Mouse (Mus musculus): ENCODE measurements around the gene Npcd. TPM values are rescaled to one million over a fixed set of nuclear protein-coding genes. Genes with fewer than 3 reads are reported as not detected.
A peak's percentile ranks its signal among the peaks of the same experiment; 100 is the strongest.

The Npcd gene
- 1.4 and 5.5 TPM in 2 replicates for polyA plus RNA-seq (2014; fragmentation: Nextera tagmentation; extraction: Ambion mirVana)

DNA sequence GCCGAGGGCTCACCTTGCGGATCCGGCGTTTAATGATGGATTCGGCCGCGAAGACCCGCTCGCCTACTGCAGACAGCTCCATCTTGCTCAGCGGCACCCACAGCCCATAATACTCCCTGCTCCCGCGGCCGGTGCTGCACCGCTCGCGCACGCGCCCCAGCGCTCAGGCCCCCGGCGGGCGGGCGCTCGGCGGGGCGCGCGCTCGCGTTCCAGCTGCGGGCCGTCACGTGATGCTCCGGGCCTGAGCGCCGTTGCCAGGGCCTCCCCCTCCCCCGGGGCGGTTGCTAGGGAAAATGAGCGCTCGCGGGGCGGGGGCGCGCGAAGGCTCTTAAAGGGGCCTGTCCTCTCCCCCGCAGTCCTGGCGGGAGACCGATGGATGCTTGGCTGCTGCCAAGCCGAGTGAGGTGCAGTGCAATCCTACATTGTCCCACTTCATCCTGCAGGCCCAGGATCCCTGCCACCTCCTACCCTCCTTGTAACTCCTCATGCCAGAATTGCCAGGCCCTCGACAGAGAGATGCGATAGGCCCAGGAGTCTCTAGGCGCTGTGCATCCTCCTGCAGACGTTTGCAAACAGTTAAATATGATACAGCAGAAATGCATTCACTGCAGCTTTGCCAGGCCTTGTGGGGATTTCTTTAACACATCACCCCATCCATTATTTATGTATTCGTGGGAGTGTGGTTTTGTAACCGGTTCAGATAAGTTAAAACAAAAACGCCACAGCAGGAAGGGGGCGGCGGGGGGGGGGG, at the start of gene Npcd, which contains the start of gene Cbx6:
Npcd (minus strand) TSS at position 108 of the 751 bp plus-strand sequence.
Cbx6 (minus strand) TSS at position 559 of the 751 bp plus-strand sequence.
- H3K27me3 ChIP-seq (ENCODE audit: control insufficient read depth, insufficient read depth, low read length): no peaks in the 10 kb centered on the region
- DNase-seq (ENCODE audit: low spot score): peak; percentile 99
- H3K27ac ChIP-seq: peak within 1 kb of the TSS; percentile 95
- peak within 1 kb of the TSS; percentile 89 for H3K4me2 ChIP-seq (replicated peaks)
- peak within 1 kb of the TSS; percentile 82 for H3K9ac ChIP-seq
- 2% methylated on average over 56 of the region's 58 CpGs for WGBS
- H3K36me3 ChIP-seq (replicated peaks; ENCODE audit: control insufficient read depth, insufficient read depth): peaks cover 13% of the 10 kb centered on the region
- peak within 1 kb of the TSS; percentile 76 for H3K4me3 ChIP-seq (replicated peaks; ENCODE audit: low read length)
- peaks cover 47% of the 10 kb centered on the region for H3K4me1 ChIP-seq (replicated peaks; ENCODE audit: control insufficient read depth, insufficient read depth, low read length)
- ATAC-seq (ENCODE audit: low FRiP score): peak; percentile 91
- no peaks in the 10 kb centered on the region for H3K9me3 ChIP-seq (ENCODE audit: control insufficient read depth, low read length)

DNA sequence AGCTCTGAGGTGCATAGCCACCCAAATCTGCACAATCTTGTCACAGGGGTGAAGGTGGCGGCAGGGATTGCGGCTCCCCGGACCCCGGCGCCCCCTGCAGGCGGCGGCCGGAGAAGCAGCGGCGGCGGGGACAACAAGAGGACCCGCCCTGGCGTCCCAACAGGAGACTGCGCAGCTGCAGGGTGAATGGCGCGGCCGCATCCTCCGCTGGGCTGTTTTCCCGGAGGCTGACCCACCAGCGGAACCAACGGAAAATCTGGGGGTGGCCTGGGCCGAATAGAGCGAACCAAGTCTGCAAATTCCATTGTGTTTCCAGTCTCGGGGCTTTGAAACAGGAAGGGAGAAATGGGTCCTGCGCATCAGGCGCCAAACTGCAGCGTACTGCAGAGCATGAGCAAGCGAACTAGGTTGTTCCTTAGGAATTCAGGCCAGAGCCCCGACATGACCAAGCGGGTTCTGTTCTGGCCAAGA, 49.4 kb upstream of the Npcd start:
- DNase-seq (ENCODE audit: low spot score) (peak; percentile 97), ATAC-seq (ENCODE audit: low FRiP score) (peak; percentile 87)
- peak overlapping the region; percentile 34 for H3K4me3 ChIP-seq (replicated peaks; ENCODE audit: low read length)
- no peaks in the 10 kb centered on the region; the same call in 1 of the 2 replicates for H3K4me1 ChIP-seq (replicated peaks; ENCODE audit: control insufficient read depth, insufficient read depth, low read length)
- under 1% methylated on average over 30 of the region's 30 CpGs for WGBS
- no peaks in the 10 kb centered on the region for H3K27me3 ChIP-seq (ENCODE audit: control insufficient read depth, insufficient read depth, low read length)
- no peaks in the 10 kb centered on the region for H3K9me3 ChIP-seq (ENCODE audit: control insufficient read depth, low read length)
- no peaks in the 10 kb centered on the region for H3K36me3 ChIP-seq (replicated peaks; ENCODE audit: control insufficient read depth, insufficient read depth)
- peak overlapping the region; percentile 96 for H3K27ac ChIP-seq
- H3K4me2 ChIP-seq (replicated peaks): peak overlapping the region; percentile 82
- peak overlapping the region; percentile 71 for H3K9ac ChIP-seq

DNA sequence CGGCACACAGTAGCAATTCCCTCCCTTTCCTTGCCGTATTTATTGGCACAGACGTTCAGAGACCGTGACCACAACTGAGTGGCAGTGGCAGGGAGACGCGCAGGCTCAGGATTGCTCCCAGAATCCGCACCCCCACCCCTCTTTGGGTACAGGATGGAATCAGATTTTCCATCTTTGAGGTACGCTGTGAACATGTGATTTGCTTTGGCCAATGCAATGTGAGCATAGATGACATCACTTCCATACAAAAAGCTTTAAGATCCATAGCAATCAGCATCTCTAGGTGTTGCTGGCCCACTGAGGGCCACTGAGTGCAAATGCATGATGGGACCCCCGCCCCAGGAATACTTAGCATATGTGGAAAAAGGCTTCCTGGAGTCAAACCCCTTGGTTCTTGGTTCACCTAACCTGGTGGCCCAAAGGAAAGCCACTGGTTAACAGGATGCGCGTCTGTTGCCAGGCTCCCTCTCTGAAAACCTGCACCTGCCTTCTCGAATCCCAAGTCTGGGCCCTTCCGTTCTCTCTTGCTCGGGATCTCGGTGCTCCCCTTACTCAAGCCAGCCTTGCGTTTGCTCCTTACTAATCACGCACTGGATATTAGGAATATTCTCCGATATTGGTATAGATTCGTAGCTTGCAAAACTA, 48.7 kb upstream of the Npcd start:
- WGBS: 20% methylated on average over 19 of the region's 19 CpGs
- no peaks in the 10 kb centered on the region for H3K36me3 ChIP-seq (replicated peaks; ENCODE audit: control insufficient read depth, insufficient read depth)
- H3K4me1 ChIP-seq (replicated peaks; ENCODE audit: control insufficient read depth, insufficient read depth, low read length): no peaks in the 10 kb centered on the region; the same call in 1 of the 2 replicates
- ATAC-seq (ENCODE audit: low FRiP score): peak; percentile 75
- H3K9ac ChIP-seq: peak overlapping the region; percentile 71
- H3K4me2 ChIP-seq (replicated peaks): peak overlapping the region; percentile 82
- H3K4me3 ChIP-seq (replicated peaks; ENCODE audit: low read length): peak overlapping the region; percentile 34
- no peaks in the 10 kb centered on the region for H3K27me3 ChIP-seq (ENCODE audit: control insufficient read depth, insufficient read depth, low read length)
- no peaks in the 10 kb centered on the region for H3K9me3 ChIP-seq (ENCODE audit: control insufficient read depth, low read length)
- DNase-seq (ENCODE audit: low spot score): peak; percentile 71
- H3K27ac ChIP-seq: peak overlapping the region; percentile 96

DNA sequence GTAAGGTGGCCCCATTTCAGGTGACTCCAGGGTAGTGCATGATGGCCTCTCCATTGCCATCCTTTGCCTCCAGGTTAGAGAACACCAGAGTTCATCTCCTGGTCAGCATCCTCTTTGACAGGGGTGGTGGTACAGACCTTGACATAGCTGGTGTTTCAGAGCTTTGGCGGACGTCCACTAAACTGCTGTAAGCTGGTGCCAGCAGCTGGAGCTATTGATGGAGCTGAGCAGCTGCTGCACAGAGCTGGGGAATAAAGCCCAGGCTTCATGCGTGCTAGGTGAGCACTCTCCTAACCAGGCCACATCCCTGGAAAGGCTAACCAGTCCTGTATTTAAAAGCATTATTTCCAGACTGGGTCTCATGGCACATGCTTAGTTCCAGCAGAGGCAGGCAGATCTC, 46.4 kb upstream of the Npcd start:
- no peak overlapping the region for H3K4me2 ChIP-seq (replicated peaks)
- H3K4me1 ChIP-seq (replicated peaks; ENCODE audit: control insufficient read depth, insufficient read depth, low read length): no peaks in the 10 kb centered on the region; the same call in 1 of the 2 replicates
- ATAC-seq (ENCODE audit: low FRiP score): no peak
- H3K27ac ChIP-seq: no peak overlapping the region
- WGBS: 81% methylated on average over 3 of the region's 3 CpGs
- H3K27me3 ChIP-seq (ENCODE audit: control insufficient read depth, insufficient read depth, low read length): no peaks in the 10 kb centered on the region
- no peaks in the 10 kb centered on the region for H3K36me3 ChIP-seq (replicated peaks; ENCODE audit: control insufficient read depth, insufficient read depth)
- H3K4me3 ChIP-seq (replicated peaks; ENCODE audit: low read length): no peak overlapping the region
- DNase-seq (ENCODE audit: low spot score): no peak
- H3K9ac ChIP-seq: no peak overlapping the region
- H3K9me3 ChIP-seq (ENCODE audit: control insufficient read depth, low read length): no peaks in the 10 kb centered on the region

DNA sequence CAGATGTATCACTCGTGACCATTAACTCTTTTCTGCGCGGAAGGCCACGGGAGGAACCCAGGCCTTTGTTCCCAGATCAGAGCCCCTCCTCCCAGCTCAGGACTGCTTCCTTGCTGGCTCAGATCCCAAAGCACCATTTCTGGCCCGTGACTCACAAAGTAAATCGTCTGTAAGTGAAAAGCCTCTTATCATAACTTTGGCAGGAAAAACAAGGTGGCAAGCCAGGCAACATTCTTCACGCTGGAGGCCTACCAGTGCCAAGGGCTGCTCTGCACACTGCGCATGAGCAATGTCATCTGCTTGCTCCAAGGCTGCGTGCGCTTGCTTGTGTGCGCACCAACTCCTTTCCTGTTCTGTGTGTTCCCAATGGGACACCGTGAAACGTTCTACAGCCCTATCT, 45.3 kb upstream of the Npcd start:
- Histone ChIP-seq H3K4me1 (replicated peaks; ENCODE audit: control insufficient read depth, insufficient read depth, low read length) (no peaks in the 10 kb centered on the region; the same call in 1 of the 2 replicates), H3K9ac (no peak overlapping the region), H3K4me2 (replicated peaks) (no peak overlapping the region), H3K4me3 (replicated peaks; ENCODE audit: low read length) (no peak overlapping the region), H3K27ac (peak overlapping the region; percentile 64; the same call in 1 of the 2 replicates), H3K27me3 (ENCODE audit: control insufficient read depth, insufficient read depth, low read length) (no peaks in the 10 kb centered on the region), H3K9me3 (ENCODE audit: control insufficient read depth, low read length) (no peaks in the 10 kb centered on the region), H3K36me3 (replicated peaks; ENCODE audit: control insufficient read depth, insufficient read depth) (no peaks in the 10 kb centered on the region)
- WGBS: 51% methylated on average over 13 of the region's 13 CpGs
- ATAC-seq (ENCODE audit: low FRiP score) (no peak), DNase-seq (ENCODE audit: low spot score) (peak; percentile 70)

DNA sequence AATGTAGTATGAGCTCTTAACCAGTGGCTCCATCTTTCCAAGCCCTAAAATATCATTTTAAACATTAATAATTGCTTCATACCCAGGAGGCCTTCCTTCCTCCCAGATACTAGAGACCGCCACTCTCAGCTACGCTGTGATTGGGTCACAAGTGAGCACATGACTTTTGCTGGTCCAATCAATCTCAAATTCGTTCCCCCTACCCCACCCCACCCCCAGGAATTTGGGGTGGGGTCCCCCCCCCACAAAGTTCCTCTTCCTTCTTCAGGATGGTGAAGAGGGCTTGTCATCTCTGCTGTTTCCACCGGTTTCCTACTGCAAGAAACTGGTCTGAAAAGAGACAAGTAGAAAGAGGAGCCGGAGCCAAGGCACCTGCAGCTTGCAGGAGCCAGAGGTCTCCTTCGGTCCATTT, 44.7 kb upstream of the Npcd start:
- no peaks in the 10 kb centered on the region for H3K9me3 ChIP-seq (ENCODE audit: control insufficient read depth, low read length)
- no peak overlapping the region for H3K9ac ChIP-seq
- peak overlapping the region; percentile 64; the same call in 1 of the 2 replicates for H3K27ac ChIP-seq
- no peaks in the 10 kb centered on the region; the same call in 1 of the 2 replicates for H3K4me1 ChIP-seq (replicated peaks; ENCODE audit: control insufficient read depth, insufficient read depth, low read length)
- no peak overlapping the region for H3K4me2 ChIP-seq (replicated peaks)
- H3K36me3 ChIP-seq (replicated peaks; ENCODE audit: control insufficient read depth, insufficient read depth): no peaks in the 10 kb centered on the region
- DNase-seq (ENCODE audit: low spot score): no peak
- WGBS: 70% methylated on average over 6 of the region's 6 CpGs
- no peak overlapping the region for H3K4me3 ChIP-seq (replicated peaks; ENCODE audit: low read length)
- ATAC-seq (ENCODE audit: low FRiP score): no peak
- no peaks in the 10 kb centered on the region for H3K27me3 ChIP-seq (ENCODE audit: control insufficient read depth, insufficient read depth, low read length)

DNA sequence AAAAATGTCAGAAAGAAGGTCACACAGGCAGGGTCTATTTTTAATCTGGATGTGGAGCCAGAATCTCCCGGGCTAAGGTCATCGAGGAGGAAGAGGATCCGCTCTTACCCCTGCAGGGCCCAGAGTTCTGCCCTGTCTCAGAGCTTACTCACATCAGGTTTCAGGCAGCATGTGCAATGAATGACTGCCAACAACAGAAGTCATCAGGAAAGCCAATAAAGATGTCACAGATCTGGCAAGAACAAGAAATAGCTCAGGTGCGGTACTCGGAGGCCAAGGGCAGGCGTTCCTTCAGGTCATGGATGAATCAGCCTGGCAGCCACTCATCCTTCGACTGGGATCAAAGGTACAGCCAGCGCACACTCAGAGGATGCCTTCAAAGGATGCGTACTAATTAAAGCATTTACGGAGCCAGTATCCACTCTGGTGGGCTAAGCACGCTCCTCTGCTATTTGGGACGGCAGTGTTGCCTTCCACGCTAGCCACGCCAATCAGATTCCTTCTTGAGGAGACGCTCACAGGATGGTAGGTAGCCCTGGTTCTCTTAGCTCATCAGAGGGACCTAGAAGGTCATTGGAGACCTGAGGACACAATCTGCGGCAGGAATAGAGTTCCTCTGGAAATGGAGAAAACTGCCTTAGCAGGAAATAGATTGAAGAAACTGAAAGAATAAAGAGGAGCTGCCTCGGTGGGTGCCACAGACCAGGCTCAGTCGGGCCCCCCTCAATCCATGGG, 41.4 kb upstream of the Npcd start:
- no peak overlapping the region for H3K27ac ChIP-seq
- H3K9ac ChIP-seq: no peak overlapping the region
- H3K9me3 ChIP-seq (ENCODE audit: control insufficient read depth, low read length): no peaks in the 10 kb centered on the region
- no peak overlapping the region for H3K4me3 ChIP-seq (replicated peaks; ENCODE audit: low read length)
- WGBS: 89% methylated on average over 18 of the region's 18 CpGs
- H3K4me1 ChIP-seq (replicated peaks; ENCODE audit: control insufficient read depth, insufficient read depth, low read length): no peaks in the 10 kb centered on the region
- H3K36me3 ChIP-seq (replicated peaks; ENCODE audit: control insufficient read depth, insufficient read depth): no peaks in the 10 kb centered on the region
- H3K4me2 ChIP-seq (replicated peaks): no peak overlapping the region
- no peaks in the 10 kb centered on the region for H3K27me3 ChIP-seq (ENCODE audit: control insufficient read depth, insufficient read depth, low read length)
- DNase-seq (ENCODE audit: low spot score) (no peak), ATAC-seq (ENCODE audit: low FRiP score) (no peak)

DNA sequence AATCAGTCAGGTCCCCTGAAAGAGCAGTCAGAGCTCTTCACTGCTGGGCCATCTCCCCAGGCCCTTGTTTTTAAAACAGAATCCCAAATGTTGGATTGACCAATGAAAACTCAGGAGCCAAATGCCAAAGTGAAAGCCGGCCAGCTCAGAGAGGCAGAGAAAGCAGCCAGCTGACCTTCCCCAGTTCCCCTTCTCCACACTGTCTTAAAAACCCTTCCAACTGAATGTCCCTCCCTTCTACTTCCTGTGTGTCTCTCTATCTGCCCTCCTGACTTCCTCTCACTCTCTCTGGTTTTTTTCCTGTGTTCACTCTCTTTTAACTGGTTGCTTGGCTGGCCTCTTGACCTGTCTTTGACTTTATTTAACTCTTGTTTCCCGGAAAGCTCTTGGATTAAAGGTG, 40.0 kb upstream of the Npcd start:
- H3K36me3 ChIP-seq (replicated peaks; ENCODE audit: control insufficient read depth, insufficient read depth): no peaks in the 10 kb centered on the region
- no peaks in the 10 kb centered on the region for H3K27me3 ChIP-seq (ENCODE audit: control insufficient read depth, insufficient read depth, low read length)
- DNase-seq (ENCODE audit: low spot score) (no peak), ATAC-seq (ENCODE audit: low FRiP score) (no peak)
- no peak overlapping the region for H3K4me3 ChIP-seq (replicated peaks; ENCODE audit: low read length)
- no peaks in the 10 kb centered on the region for H3K4me1 ChIP-seq (replicated peaks; ENCODE audit: control insufficient read depth, insufficient read depth, low read length)
- no peaks in the 10 kb centered on the region for H3K9me3 ChIP-seq (ENCODE audit: control insufficient read depth, low read length)
- H3K4me2 ChIP-seq (replicated peaks): no peak overlapping the region
- H3K27ac ChIP-seq: no peak overlapping the region
- 60% methylated on average over 2 of the region's 2 CpGs for WGBS
- no peak overlapping the region for H3K9ac ChIP-seq

DNA sequence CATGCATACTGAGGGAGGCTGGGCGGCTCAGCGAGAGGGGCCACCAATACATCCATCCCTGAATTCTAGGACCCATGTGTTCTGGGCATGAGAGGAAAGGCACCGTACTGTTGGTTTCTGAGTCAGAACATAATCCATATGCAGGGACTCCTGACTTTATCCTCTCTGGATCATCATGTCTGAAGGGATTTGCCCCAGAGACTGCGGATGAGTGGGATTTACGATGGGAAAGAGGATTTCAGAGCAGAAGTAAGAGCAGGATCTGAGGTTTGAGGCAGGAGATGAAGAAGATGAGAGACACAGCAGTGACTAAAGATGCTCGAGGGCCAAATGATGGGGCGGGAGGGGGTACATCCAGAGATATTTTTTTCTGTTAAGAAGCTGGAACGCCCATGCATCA, 39.5 kb upstream of the Npcd start:
- H3K4me1 ChIP-seq (replicated peaks; ENCODE audit: control insufficient read depth, insufficient read depth, low read length): no peaks in the 10 kb centered on the region
- H3K4me2 ChIP-seq (replicated peaks): no peak overlapping the region
- no peak overlapping the region for H3K27ac ChIP-seq
- no peaks in the 10 kb centered on the region for H3K36me3 ChIP-seq (replicated peaks; ENCODE audit: control insufficient read depth, insufficient read depth)
- DNase-seq (ENCODE audit: low spot score) (no peak), ATAC-seq (ENCODE audit: low FRiP score) (no peak)
- H3K9ac ChIP-seq: no peak overlapping the region
- H3K27me3 ChIP-seq (ENCODE audit: control insufficient read depth, insufficient read depth, low read length): no peaks in the 10 kb centered on the region
- H3K4me3 ChIP-seq (replicated peaks; ENCODE audit: low read length): no peak overlapping the region
- WGBS: 86% methylated on average over 8 of the region's 8 CpGs
- H3K9me3 ChIP-seq (ENCODE audit: control insufficient read depth, low read length): no peaks in the 10 kb centered on the region

All from hindbrain, embryonic 14.5 days (tissue).